Mouse (Mus musculus): ENCODE measurements around the gene Cldn4. TPM values are rescaled to one million over a fixed set of nuclear protein-coding genes. Genes with fewer than 3 reads are reported as not detected.
"Not testable (repeated sequence)": the region's sequence is repeated elsewhere in the genome, so short reads cannot be mapped to it uniquely, and the experiment has no call there.

The Cldn4 gene
- polyA plus RNA-seq, 2 experiments, result 0.29 to 0.35 TPM

DNA sequence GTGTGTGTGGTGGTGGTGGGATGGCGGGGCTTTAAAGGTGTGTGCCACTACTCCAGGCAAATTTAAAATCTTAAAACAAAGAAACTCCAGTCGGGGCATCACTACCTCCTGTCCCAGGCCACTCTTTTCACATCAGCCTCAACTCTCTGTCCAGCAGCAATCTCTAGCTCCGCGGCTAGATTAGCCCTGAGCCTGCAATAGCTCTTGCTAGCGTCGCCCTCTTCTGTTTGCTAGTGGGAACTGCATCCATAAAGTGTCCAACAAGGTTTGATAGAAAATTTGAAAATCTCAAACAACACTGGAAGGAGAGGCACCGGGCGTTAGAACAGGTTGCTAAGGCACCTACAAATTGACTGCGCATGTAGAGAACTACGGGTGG is 18.7 kb upstream of the Cldn4 start:
- Histone ChIP-seq H3K9me3 (ENCODE audit: control insufficient read depth, low read length) (no peaks in the 10 kb centered on the region), H3K9ac (replicated peaks) (peak overlapping the region; percentile 48), H3K4me2 (ENCODE audit: low read depth) (peak overlapping the region; percentile 81), H3K4me1 (replicated peaks; ENCODE audit: control insufficient read depth in 2 of 2, insufficient read depth in 2 of 2, low read length in 1 of 2) (peaks cover 0 to 3% of the 10 kb centered on the region in 2 experiments; a peak in 1 of 4 replicates), H3K27ac (no peak overlapping the region), H3K4me3 (ENCODE audit: insufficient read depth in 1 of 2, low read depth in 2 of 2, low read length in 2 of 2) (peak overlapping the region; percentile 29 to 51; a peak in 3 of 4 replicates), H3K27me3 (ENCODE audit: control insufficient read depth, insufficient read depth, low read length) (no peaks in the 10 kb centered on the region), H3K36me3 (replicated peaks; ENCODE audit: control insufficient read depth, insufficient read depth, low read depth) (no peaks in the 10 kb centered on the region)
- TF ChIP-seq EP300 (IDR thresholded peaks at IDR 0.05; ENCODE audit: low read depth), result no peak
- peak; percentile 92 for TF ChIP-seq CTCF (IDR thresholded peaks at IDR 0.05; ENCODE audit: low read depth)
- DNase-seq (ENCODE audit: low read depth in 3 of 3, low spot score in 3 of 3), result peak; percentile 64 to 67 (median 66)
- 7% methylated on average over 10 of the region's 10 CpGs for WGBS (ENCODE audit: insufficient replicate concordance)
- peak; percentile 66 for ATAC-seq (ENCODE audit: insufficient read depth)

DNA sequence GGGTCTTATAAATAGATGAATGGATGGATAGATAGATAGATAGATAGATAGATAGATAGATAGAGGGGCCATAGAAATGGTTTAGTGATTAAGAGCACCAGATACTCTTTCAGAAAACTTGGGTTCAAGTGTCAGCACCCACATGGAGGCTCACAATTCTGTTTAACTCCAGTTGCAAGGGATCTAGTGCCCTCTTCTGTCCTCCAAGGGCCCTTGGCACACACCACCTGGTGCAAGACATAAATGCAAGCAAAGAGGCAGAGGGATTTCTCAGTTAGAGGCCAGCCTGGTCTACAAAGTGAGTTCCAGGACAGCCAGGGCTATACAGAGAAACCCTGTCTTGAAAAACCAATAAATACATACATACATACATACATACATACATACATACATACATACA is 17.9 kb upstream of the Cldn4 start:
- not testable (repeated sequence) for H3K27ac ChIP-seq; H3K4me3 ChIP-seq (ENCODE audit: insufficient read depth in 1 of 2, low read depth in 2 of 2, low read length in 2 of 2); H3K4me2 ChIP-seq (ENCODE audit: low read depth); H3K9ac ChIP-seq (replicated peaks); H3K9me3 ChIP-seq (ENCODE audit: control insufficient read depth, low read length); H3K27me3 ChIP-seq (ENCODE audit: control insufficient read depth, insufficient read depth, low read length); DNase-seq (ENCODE audit: low read depth in 3 of 3, low spot score in 3 of 3); H3K4me1 ChIP-seq (replicated peaks; ENCODE audit: control insufficient read depth in 2 of 2, insufficient read depth in 2 of 2, low read length in 1 of 2); H3K36me3 ChIP-seq (replicated peaks; ENCODE audit: control insufficient read depth, insufficient read depth, low read depth); ATAC-seq (ENCODE audit: insufficient read depth)
- TF ChIP-seq CTCF (IDR thresholded peaks at IDR 0.05; ENCODE audit: low read depth), result peak; percentile 18; the same call in 1 of the 2 replicates

GRCm38 (mm10) chr5:134963546-134963945 is 16.8 kb upstream of the Cldn4 start:
- H3K36me3 ChIP-seq (replicated peaks; ENCODE audit: control insufficient read depth, insufficient read depth, low read depth), result no peaks in the 10 kb centered on the region
- no peak overlapping the region for H3K4me3 ChIP-seq (ENCODE audit: insufficient read depth in 1 of 2, low read depth in 2 of 2, low read length in 2 of 2)
- H3K4me2 ChIP-seq (ENCODE audit: low read depth), result no peak overlapping the region
- DNase-seq (ENCODE audit: low read depth in 3 of 3, low spot score in 3 of 3) (no peak), ATAC-seq (ENCODE audit: insufficient read depth) (no peak)
- H3K9ac ChIP-seq (replicated peaks), result no peak overlapping the region
- 43% methylated on average over 5 of the region's 5 CpGs for WGBS (ENCODE audit: insufficient replicate concordance)
- no peaks in the 10 kb centered on the region for H3K27me3 ChIP-seq (ENCODE audit: control insufficient read depth, insufficient read depth, low read length)
- no peaks in the 10 kb centered on the region for H3K9me3 ChIP-seq (ENCODE audit: control insufficient read depth, low read length)
- peaks cover 0 to 3% of the 10 kb centered on the region in 2 experiments; a peak in 2 of 4 replicates for H3K4me1 ChIP-seq (replicated peaks; ENCODE audit: control insufficient read depth in 2 of 2, insufficient read depth in 2 of 2, low read length in 1 of 2)
- no peak overlapping the region for H3K27ac ChIP-seq
- TF ChIP-seq CTCF (IDR thresholded peaks at IDR 0.05; ENCODE audit: low read depth), result no peak
- TF ChIP-seq EP300 (IDR thresholded peaks at IDR 0.05; ENCODE audit: low read depth), result no peak

DNA sequence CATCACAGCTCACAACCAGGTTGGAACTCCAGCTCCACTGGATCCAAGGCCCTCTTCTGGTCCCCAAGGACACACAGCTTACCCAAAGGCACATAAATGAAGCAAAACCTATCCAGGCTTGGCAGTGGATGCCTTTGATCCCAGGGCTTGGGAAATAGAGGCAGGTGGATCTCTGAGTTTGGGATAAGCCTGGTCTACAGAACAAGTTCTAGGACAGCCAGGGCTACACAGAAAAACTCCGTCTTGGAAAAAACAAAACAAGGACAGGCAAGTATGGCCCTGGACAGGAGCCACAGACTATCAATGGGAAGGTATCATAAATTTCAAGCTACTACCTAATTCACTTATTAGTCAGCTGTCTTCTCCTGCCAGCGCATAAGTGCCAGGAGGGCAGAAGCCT is 14.8 kb upstream of the Cldn4 start:
- WGBS (ENCODE audit: insufficient replicate concordance), result 75% methylated on average over 2 of the region's 2 CpGs
- H3K27me3 ChIP-seq (ENCODE audit: control insufficient read depth, insufficient read depth, low read length), result no peaks in the 10 kb centered on the region
- H3K9me3 ChIP-seq (ENCODE audit: control insufficient read depth, low read length), result no peaks in the 10 kb centered on the region
- no peak for DNase-seq (ENCODE audit: low read depth in 3 of 3, low spot score in 3 of 3)
- no peak overlapping the region for H3K27ac ChIP-seq
- H3K4me2 ChIP-seq (ENCODE audit: low read depth), result no peak overlapping the region
- TF ChIP-seq CTCF (IDR thresholded peaks at IDR 0.05; ENCODE audit: low read depth) (no peak), EP300 (IDR thresholded peaks at IDR 0.05; ENCODE audit: low read depth) (no peak)
- no peak overlapping the region for H3K9ac ChIP-seq (replicated peaks)
- peaks cover 0 to 3% of the 10 kb centered on the region in 2 experiments; a peak in 2 of 4 replicates for H3K4me1 ChIP-seq (replicated peaks; ENCODE audit: control insufficient read depth in 2 of 2, insufficient read depth in 2 of 2, low read length in 1 of 2)
- no peak for ATAC-seq (ENCODE audit: insufficient read depth)
- H3K4me3 ChIP-seq (ENCODE audit: insufficient read depth in 1 of 2, low read depth in 2 of 2, low read length in 2 of 2), result no peak overlapping the region
- no peaks in the 10 kb centered on the region for H3K36me3 ChIP-seq (replicated peaks; ENCODE audit: control insufficient read depth, insufficient read depth, low read depth)

DNA sequence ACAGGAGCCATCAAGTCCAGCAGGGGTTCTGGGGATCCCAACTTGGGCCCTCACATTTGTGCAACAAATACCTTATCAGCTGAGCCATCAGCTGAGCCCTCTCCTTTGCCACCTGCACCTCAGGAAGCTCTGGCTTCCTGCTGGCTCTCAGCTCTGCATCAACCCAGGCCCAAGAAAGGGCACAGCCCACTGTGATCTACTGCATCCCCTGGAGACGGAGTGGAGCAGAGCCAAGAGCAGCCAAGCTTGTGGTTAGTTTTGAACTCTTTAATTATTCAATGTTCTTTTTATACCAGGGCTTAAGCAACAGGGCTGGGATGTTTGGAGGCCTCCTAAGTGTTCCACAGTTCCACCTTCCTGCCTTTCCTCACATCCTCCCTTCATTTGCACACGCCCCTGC is 13.7 kb upstream of the Cldn4 start:
- DNase-seq (ENCODE audit: low read depth in 3 of 3, low spot score in 3 of 3), result no peak
- H3K27ac ChIP-seq, result no peak overlapping the region
- H3K9me3 ChIP-seq (ENCODE audit: control insufficient read depth, low read length), result no peaks in the 10 kb centered on the region
- H3K36me3 ChIP-seq (replicated peaks; ENCODE audit: control insufficient read depth, insufficient read depth, low read depth), result no peaks in the 10 kb centered on the region
- no peak overlapping the region for H3K4me3 ChIP-seq (ENCODE audit: insufficient read depth in 1 of 2, low read depth in 2 of 2, low read length in 2 of 2)
- no peaks in the 10 kb centered on the region for H3K27me3 ChIP-seq (ENCODE audit: control insufficient read depth, insufficient read depth, low read length)
- no peak overlapping the region for H3K9ac ChIP-seq (replicated peaks)
- 68% methylated on average over 2 of the region's 2 CpGs for WGBS (ENCODE audit: insufficient replicate concordance)
- no peak for ATAC-seq (ENCODE audit: insufficient read depth)
- no peaks in the 10 kb centered on the region; a peak in 1 of 4 replicates for H3K4me1 ChIP-seq (replicated peaks; ENCODE audit: control insufficient read depth in 2 of 2, insufficient read depth in 2 of 2, low read length in 1 of 2)
- no peak for TF ChIP-seq EP300 (IDR thresholded peaks at IDR 0.05; ENCODE audit: low read depth)
- TF ChIP-seq CTCF (IDR thresholded peaks at IDR 0.05; ENCODE audit: low read depth), result no peak
- no peak overlapping the region for H3K4me2 ChIP-seq (ENCODE audit: low read depth)

Measured in liver, embryonic 14.5 days (tissue).